ENCODE assay signal across 10 mouse cellular contexts in genomic region chr15:27851312-27851711, GRCm38 (mm10).
DNase-seq lines count a peak whose midpoint lies in the region; ATAC-seq and TF ChIP-seq lines count a peak whose summit lies in the region.
"Had no signal": no experiment of that assay in that cellular context is flagged by ENCODE, and none has a peak within 500 bp of the region (broad histone marks: within the 10 kb centered on the region; RNA-seq: fewer than 3 reads in every experiment).

No protein-coding gene starts in this region.

- no peak overlapping the region for H3K27ac ChIP-seq in kidney, postnatal 0 days
- H3K27ac ChIP-seq in kidney, embryonic 15.5 days, result no peak overlapping the region
- H3K27ac ChIP-seq in embryonic facial prominence, embryonic 14.5 days (replicated peaks; ENCODE audit: low read depth, low read length), result no peak overlapping the region
- H3K27ac ChIP-seq in cerebellum, adult 2 months (ENCODE audit: insufficient read depth, low read length), result no peak overlapping the region

- no peak overlapping the region for H3K9ac ChIP-seq in kidney, postnatal 0 days (ENCODE audit: low read depth, low read length)
- no peak overlapping the region for H3K9ac ChIP-seq in kidney, embryonic 15.5 days
- no peak overlapping the region for H3K9ac ChIP-seq in embryonic facial prominence, embryonic 14.5 days (ENCODE audit: low read depth, low read length)

- no peaks in the 10 kb centered on the region for H3K27me3 ChIP-seq in kidney, postnatal 0 days (ENCODE audit: insufficient read depth, low read length)
- no peaks in the 10 kb centered on the region for H3K27me3 ChIP-seq in kidney, embryonic 15.5 days
- peaks cover 6% of the 10 kb centered on the region; the same call in 1 of the 2 replicates for H3K27me3 ChIP-seq in E14TG2a.4 (ENCODE audit: insufficient read depth, low read length)
- no peaks in the 10 kb centered on the region for H3K27me3 ChIP-seq in embryonic facial prominence, embryonic 14.5 days (replicated peaks; ENCODE audit: control insufficient read depth, insufficient read depth, low read length)
- H3K27me3 ChIP-seq in cerebellum, adult 2 months (ENCODE audit: control insufficient read depth, insufficient read depth, low read length), result no peaks in the 10 kb centered on the region

- peak; percentile 53 for TF ChIP-seq CTCF in kidney, postnatal 0 days (IDR thresholded peaks at IDR 0.05; ENCODE audit: low read depth)
- 0 out of 2 replicates have a peak, but pooled peaks have one; percentile 2 for TF ChIP-seq CTCF in E14TG2a.4 (conservative IDR thresholded peaks at IDR 0.05; ENCODE audit: low read length)
- no peak for TF ChIP-seq CTCF in cerebellum, adult 2 months (IDR thresholded peaks at IDR 0.05; ENCODE audit: borderline replicate concordance, insufficient read depth, low read depth, low read length)

- no peak overlapping the region for H3K4me3 ChIP-seq in kidney, postnatal 0 days (replicated peaks; ENCODE audit: low read depth, low read length)
- H3K4me3 ChIP-seq in kidney, embryonic 15.5 days (replicated peaks), result no peak overlapping the region
- peak overlapping the region; percentile 56 for H3K4me3 ChIP-seq in E14TG2a.4 (replicated peaks; ENCODE audit: low read length)
- no peak overlapping the region for H3K4me3 ChIP-seq in embryonic facial prominence, embryonic 14.5 days (ENCODE audit: low read depth, low read length)
- no peak overlapping the region for H3K4me3 ChIP-seq in cerebellum, adult 2 months (replicated peaks; ENCODE audit: insufficient read depth, low read depth, low read length)
- H3K4me3 ChIP-seq: erythroblast, embryonic 14.5 days; megakaryocyte, embryonic 14.5 days had no signal

- WGBS in kidney, postnatal 0 days, result 78% methylated on average over 6 of the region's 6 CpGs
- 81% methylated on average over 6 of the region's 6 CpGs for WGBS in kidney, embryonic 15.5 days
- 61% methylated on average over 6 of the region's 6 CpGs for WGBS in embryonic facial prominence, embryonic 14.5 days
- 75% methylated on average over 6 of the region's 6 CpGs for WGBS in cerebellum, adult 2 months

- ATAC-seq in kidney, postnatal 0 days (replicated peaks; ENCODE audit: low FRiP score, low read depth), result no peak
- no peak for ATAC-seq in kidney, embryonic 15.5 days (replicated peaks; ENCODE audit: low FRiP score)
- no peak for ATAC-seq in embryonic facial prominence, embryonic 14.5 days (ENCODE audit: low read depth)
- ATAC-seq in erythroblast, adult 5-6 weeks (replicated peaks; ENCODE audit: low FRiP score, poor library complexity, severe bottlenecking), result no peak

- no peaks in the 10 kb centered on the region for H3K9me3 ChIP-seq in kidney, postnatal 0 days (replicated peaks; ENCODE audit: low read length)
- no peaks in the 10 kb centered on the region for H3K9me3 ChIP-seq in kidney, embryonic 15.5 days (replicated peaks)
- no peaks in the 10 kb centered on the region for H3K9me3 ChIP-seq in E14TG2a.4 (ENCODE audit: low read length)
- H3K9me3 ChIP-seq in embryonic facial prominence, embryonic 14.5 days (ENCODE audit: control insufficient read depth, low read length), result no peaks in the 10 kb centered on the region
- H3K9me3 ChIP-seq: megakaryocyte, embryonic 14.5 days had no signal

- no peak for TF ChIP-seq POLR2A in cerebellum, adult 2 months (IDR thresholded peaks at IDR 0.05; ENCODE audit: borderline replicate concordance, insufficient read depth, low read length)

- peaks cover 66% of the 10 kb centered on the region for H3K36me3 ChIP-seq in kidney, postnatal 0 days (ENCODE audit: insufficient read depth, low read length)
- peaks cover 97% of the 10 kb centered on the region for H3K36me3 ChIP-seq in kidney, embryonic 15.5 days
- H3K36me3 ChIP-seq in E14TG2a.4 (ENCODE audit: insufficient read depth, low read length), result peaks cover 5% of the 10 kb centered on the region; the same call in 1 of the 2 replicates
- peaks cover 92% of the 10 kb centered on the region for H3K36me3 ChIP-seq in embryonic facial prominence, embryonic 14.5 days (ENCODE audit: control insufficient read depth, insufficient read depth, low read length)

- peak; percentile 54 for DNase-seq in kidney, postnatal 0 days (ENCODE audit: low spot score)
- DNase-seq in A20 (ENCODE audit: low read depth, low spot score), result peak; percentile 66
- DNase-seq in embryonic facial prominence, embryonic 14.5 days (ENCODE audit: low spot score), result peak; percentile 86
- DNase-seq in cerebellum, adult 2 months, result no peak
- DNase-seq in kidney, postnatal 4 days, result no peak

- H3K4me1 ChIP-seq in kidney, postnatal 0 days (replicated peaks; ENCODE audit: insufficient read depth, low read length), result no peaks in the 10 kb centered on the region
- no peaks in the 10 kb centered on the region for H3K4me1 ChIP-seq in kidney, embryonic 15.5 days
- peaks cover 26% of the 10 kb centered on the region for H3K4me1 ChIP-seq in E14TG2a.4 (replicated peaks; ENCODE audit: low read depth, low read length)
- H3K4me1 ChIP-seq in embryonic facial prominence, embryonic 14.5 days (ENCODE audit: control insufficient read depth, insufficient read depth, low read length), result no peaks in the 10 kb centered on the region
- peaks cover 4% of the 10 kb centered on the region for H3K4me1 ChIP-seq in cerebellum, adult 2 months (ENCODE audit: control insufficient read depth, insufficient read depth, low read length)

- no peak overlapping the region for H3K4me2 ChIP-seq in kidney, postnatal 0 days (ENCODE audit: low read length)
- no peak overlapping the region for H3K4me2 ChIP-seq in kidney, embryonic 15.5 days
- no peak overlapping the region for H3K4me2 ChIP-seq in embryonic facial prominence, embryonic 14.5 days (ENCODE audit: low read depth, low read length)

Comparison
In these comparisons a context has a peak if more than half of its experiments do, and no peak if none do; other contexts are left out.
1. DNase-seq: peak in kidney, postnatal 0 days (single experiment), A20 (single experiment) and embryonic facial prominence, embryonic 14.5 days (single experiment); none in cerebellum, adult 2 months (0 of 2) and kidney, postnatal 4 days (0 of 2).